Mouse (Mus musculus): Measurements from ENCODE around the gene Map4.
"Not testable (repeated sequence)": the region's sequence is repeated elsewhere in the genome, so short reads cannot be mapped to it uniquely, and the experiment has no call there.

The Map4 gene

DNA sequence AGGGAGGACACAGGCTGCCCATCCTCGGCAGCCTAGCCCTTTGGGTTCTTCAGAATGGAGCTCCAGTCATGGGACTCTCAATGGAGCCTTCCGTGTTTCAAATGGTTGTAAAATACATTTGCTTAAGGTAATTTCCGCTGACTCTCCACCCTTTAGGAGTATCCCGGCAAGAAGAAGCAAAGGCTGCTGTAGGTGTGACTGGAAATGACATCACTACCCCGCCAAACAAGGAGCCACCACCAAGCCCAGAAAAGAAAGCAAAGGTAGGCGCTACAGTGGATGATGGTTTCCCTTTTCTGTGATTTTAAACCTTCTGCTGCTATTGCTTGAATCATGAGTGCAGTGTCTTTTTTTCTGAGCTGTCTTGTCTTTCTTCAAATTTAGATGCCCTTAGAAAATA, 131.6 kb downstream of the Map4 start:
- DNase-seq (ENCODE audit: inconsistent ontology term) = no peak

DNA sequence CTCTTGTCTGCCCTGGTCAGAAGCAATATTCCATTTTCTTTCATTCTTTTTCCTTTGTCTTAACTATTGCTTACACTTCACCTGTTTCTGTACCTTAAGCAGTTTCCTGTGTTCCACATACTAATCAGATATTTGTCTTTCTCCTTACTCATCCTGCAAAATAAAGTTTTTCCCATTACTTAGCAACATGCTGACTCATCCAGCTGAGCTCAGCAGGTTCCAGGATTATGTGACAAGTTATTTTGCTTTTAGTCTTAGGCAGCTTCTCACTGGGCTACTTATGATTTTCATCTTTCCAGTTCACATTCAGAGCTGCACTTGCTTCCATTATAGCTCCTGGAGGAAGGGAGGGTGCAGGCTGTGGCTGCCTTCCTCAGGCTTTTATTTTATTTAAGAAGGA, 133.4 kb downstream of the Map4 start:
- DNase-seq (ENCODE audit: inconsistent ontology term) = peak; percentile 55

DNA sequence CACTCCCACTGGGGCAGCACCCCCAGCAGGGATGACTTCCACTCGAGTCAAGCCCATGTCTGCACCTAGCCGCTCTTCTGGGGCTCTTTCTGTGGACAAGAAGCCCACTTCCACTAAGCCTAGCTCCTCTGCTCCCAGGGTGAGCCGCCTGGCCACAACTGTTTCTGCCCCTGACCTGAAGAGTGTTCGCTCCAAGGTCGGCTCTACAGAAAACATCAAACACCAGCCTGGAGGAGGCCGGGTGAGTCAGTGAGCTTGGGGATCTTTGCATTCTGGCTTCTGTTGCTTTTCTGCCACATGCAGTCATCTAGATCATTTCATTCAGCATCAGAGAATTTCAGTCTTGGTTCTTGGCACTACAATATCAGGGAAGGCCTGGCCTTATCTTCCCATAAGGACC, 137.5 kb downstream of the Map4 start:
- DNase-seq (ENCODE audit: inconsistent ontology term) = no peak

DNA sequence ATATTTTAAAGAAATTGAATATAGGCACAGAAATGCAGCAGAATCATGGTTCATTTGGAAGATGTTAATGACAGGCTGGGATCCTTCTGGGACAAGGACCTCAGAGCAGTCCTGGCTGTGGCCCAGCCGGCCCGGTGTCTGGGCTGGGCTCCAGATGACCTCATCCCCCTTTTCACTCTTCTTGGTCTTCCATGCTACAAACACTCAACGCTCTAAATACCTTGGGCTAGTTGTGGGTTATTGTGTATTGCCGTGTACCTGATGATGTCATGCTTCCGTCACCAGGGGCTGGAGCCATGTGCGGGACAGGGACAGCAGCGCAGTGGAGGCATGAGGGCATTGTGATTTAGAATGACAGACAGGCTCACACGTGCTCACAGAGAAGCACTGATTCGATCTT, 139.1 kb downstream of the Map4 start:
- peak; percentile 93 for DNase-seq (ENCODE audit: inconsistent ontology term)

DNA sequence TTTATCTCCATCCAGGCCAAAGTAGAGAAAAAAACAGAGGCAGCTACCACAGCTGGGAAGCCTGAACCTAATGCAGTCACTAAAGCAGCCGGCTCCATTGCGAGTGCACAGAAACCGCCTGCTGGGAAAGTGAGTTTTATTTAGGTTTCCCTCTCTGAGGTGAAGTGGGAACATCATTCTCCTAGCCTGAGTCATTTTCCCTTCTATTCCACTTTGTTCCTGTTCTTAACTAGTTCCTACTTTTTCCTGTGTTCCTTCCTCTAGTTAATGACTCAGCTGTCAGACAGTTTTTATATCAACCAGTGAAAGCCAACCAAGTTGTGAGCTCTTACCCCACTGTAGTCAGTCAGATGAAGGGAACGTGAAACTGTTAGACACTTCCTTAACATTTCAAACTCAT, 139.8 kb downstream of the Map4 start:
- peak; percentile 60 for DNase-seq (ENCODE audit: inconsistent ontology term)

DNA sequence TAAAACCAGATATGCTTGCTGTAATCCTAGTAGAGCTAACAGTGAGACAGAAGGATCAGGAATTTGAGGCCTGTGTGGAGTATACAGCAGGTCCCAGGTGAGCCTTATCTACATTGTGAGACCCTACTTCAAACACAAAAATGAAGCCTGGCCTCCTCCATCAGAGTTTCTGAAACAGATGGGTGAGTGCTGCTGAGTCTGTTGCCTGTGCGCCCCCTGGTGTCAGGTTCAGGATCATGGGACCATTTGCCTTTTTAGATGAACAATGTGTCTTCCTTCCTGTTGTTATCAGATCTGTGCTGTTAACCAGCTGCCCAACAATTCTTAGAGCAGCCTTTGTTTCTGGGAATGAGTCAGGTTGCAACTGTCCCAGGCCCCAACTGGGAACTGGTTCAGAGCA, 140.6 kb downstream of the Map4 start:
- DNase-seq (ENCODE audit: inconsistent ontology term) = peak; percentile 67

DNA sequence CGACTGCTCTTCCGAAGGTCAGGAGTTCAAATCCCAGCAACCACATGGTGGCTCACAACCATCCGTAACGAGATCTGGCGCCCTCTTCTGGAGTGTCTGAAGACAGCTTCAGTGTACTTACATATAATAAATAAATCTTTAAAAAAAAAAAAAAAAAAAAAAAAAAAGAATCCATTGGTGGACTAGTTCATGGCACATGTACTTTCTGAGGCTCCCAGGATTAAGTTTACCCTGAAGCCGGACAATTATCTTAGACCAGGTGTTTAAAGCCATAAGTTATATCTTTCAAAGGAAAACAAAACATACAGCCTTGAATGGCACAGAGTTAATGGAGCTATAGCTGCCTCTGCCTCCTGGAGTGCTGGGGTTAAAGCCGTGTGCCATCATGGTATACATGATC, 145.2 kb downstream of the Map4 start:
- DNase-seq (ENCODE audit: inconsistent ontology term) = not testable (repeated sequence)

DNA sequence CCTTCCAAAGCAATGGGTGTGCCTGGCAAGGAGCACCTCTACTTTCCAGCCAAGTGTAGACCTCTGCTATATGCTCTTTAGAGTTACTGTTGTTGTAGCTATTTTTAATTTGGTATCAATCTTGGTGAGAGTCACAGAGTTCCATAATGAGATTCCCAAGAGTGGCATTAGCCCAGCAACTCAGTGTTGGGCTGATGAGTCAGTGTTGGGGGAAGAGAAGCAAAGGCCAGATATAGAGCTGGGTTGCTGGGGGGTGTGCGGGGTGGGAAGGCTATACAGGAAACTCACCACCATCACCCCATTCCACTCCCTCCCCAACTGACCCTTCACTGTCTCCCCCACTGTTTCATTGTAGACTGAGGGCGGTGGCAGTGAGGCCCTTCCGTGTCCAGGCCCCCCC, 149.8 kb downstream of the Map4 start:
- peak; percentile 70 for DNase-seq (ENCODE audit: inconsistent ontology term)

DNA sequence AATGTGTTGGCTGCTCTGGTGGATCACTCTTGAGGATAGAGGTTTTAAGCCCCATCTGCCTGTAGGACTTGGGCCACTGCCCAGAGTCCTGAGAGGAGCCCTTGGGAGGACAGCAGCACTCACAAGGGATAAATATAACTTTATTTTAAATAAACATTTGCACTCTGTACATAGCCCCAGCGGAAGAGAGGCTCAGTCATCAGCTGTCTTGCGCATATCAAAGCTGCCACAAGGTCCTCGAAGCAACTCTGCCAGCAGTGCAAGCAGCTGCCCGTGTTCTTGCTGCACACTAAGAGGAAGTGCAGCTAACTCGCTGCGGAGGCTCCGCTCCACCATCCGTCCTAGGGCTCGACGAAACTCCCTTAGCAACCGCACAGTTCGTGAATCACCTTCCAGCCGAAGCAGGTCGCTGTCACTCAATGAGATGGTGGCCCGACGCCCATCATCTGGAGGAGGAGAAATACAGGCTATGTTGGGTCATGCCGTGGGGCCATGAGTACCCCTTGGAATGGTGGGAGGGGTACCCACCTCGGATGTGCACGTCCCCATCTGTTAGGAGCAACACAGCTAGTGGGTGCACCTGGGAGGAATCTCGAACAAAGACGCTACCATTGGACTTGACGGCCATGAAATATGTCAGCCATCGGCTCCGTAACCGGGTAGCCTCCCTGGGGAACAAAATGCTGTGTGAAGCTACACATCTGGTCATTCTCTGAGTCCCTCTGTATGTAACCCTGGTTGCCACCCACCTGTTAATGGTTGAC, 153.1 kb downstream of the Map4 start:
- DNase-seq (ENCODE audit: inconsistent ontology term) = no peak

DNA sequence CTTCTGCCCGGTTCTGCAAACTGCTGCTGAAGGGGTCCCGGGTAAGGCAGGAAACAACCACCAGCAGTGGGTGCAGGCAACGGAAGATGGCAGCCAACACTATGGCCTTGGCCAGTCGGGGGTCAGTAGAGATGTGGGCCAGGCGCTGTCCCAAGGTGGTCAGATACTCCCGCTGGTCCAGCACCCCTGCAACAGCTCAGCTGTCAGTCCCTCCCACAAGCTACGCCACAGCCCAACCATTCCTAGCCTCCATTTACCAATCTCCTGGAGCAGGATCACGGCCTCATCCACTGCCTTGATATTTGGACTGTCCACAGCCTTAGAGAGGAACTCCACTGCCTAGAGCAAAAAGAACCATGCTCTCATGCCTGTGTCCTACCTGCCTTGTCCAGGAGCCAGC, 154.4 kb downstream of the Map4 start:
- no peak for DNase-seq (ENCODE audit: inconsistent ontology term)

DNA sequence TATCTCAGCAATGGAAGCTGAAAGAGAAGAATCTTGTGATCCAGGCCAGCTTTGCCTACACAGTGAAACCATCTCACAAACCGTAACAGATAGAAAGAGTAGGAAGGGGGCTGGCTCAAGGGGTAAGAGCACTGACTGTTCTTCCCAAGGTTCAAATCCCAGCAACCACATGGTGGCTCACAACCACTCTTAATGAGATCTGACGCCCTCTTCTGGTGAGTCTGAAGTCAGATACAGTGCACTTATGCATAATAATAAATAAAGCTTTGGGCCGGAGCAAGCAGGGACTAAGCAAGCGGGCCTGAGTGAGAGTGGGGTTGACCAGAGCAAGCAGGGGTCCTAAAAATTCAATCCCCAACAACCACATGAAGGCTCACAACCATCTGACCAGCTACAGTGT, 162.0 kb downstream of the Map4 start:
- no peak for DNase-seq (ENCODE audit: inconsistent ontology term)

DNA sequence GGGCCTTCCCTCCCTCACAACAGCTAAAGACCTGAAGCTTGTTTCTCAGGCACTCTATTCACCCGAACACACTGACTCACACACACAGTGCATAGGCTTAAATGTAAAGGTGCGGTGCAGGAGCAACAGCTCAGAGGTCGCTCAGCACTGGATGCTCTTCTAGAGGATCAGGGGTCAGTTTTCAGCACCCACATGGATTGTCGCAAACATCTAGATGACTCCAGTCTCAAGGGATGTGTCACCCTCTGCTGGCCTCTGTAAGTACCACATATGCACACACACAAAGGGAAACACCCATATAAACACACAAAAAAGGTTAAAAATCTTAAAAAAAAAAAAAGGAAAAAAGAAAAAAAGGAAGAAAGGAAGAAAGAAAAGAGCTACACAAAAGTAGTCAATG, 163.5 kb downstream of the Map4 start:
- no peak for DNase-seq (ENCODE audit: inconsistent ontology term)

DNA sequence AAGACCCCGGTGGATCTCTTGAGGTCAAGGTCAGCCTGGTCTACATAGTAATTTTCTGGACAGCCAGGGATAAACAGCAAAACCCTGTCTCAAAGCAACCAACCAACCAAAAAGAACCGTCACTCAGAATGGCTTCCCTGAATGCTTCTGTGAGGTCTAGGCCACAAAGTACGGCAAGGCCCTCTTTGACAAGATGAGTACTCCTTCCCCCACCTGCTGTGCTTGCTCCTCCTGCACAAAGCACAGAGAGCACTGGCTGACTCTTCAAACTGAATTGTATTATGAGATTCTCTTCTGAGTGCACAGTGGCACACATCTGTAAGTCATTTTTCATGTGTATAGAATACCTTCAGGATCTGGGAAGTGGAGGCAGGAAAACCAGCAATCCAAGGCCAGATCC, 166.5 kb downstream of the Map4 start:
- DNase-seq (ENCODE audit: inconsistent ontology term) = no peak

DNA sequence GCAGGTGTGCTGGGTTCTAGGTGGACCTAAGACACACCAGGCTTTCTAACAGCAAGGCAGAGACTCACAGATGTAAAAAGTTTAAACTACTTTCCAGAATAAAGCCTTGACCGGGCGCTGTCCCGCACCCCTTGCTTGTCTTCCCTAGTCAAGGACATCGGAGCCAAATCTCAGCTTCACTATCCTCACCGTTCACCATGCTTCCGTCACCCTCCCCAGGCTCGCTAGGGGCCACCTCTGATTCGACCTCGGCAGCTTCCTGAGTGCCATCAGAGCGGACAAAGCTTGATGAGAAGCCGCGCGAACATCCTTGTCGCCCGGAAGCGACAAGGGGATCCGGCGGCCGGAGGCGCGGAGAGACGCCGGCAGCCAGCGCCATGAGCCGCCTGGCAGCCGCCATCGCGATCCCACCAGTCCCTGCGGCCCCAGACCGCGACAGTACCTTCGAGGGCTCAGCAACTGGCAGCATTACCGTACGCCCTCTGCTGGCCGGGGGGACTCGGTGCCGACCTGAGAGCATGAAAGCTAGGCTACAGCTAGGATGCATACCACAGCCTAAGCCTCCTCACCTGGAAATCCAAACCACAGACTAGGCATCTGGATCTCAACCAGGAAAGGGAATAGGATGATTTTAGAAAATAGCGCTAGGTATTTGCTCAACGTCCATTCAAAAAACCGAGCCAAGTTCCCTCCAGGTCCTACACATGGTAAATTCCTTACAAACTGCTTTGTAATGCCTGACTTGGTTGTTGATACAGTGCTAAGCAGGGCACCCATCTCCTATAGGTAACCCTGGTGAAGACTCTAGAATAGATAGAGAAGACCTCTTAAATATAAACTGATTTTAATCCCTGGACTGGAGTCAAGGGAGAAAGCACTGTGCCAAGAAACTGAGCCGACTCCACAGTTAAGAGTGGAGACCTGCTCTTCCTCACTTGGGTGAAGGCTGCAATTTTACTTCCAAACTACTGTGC, 169.7 kb downstream of the Map4 start:
- peak; percentile 89 for DNase-seq (ENCODE audit: inconsistent ontology term)

DNA sequence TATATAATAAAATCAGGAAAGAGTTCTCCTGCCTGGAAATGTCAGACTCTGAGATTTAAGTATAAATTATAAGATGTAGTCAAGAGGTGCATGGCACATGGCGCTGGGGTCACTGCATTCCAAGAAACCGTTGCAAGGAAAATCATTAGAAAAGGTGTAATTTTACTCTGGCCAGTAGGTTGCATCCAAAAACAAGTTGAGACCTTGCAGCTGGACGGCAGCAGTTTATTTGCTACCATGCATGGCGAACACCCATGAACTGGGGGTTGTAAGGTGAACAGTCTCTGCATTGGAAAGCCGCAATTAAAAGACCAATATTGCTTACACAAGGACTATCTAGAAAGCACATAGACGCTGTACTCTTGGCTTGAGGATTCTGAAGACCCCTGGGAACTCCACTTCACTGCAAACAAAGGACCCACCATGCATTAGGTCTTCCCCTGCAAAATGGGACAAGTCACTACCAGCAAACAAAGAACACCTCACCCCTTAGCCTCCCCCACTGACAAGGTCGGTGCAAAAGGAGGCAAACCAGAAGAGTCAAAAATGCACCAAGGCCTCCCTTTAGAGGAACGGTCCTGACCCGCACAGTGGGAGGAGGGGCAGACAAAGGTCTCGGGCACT, 185.2 kb downstream of the Map4 start:
- DNase-seq (ENCODE audit: inconsistent ontology term) = no peak

DNA sequence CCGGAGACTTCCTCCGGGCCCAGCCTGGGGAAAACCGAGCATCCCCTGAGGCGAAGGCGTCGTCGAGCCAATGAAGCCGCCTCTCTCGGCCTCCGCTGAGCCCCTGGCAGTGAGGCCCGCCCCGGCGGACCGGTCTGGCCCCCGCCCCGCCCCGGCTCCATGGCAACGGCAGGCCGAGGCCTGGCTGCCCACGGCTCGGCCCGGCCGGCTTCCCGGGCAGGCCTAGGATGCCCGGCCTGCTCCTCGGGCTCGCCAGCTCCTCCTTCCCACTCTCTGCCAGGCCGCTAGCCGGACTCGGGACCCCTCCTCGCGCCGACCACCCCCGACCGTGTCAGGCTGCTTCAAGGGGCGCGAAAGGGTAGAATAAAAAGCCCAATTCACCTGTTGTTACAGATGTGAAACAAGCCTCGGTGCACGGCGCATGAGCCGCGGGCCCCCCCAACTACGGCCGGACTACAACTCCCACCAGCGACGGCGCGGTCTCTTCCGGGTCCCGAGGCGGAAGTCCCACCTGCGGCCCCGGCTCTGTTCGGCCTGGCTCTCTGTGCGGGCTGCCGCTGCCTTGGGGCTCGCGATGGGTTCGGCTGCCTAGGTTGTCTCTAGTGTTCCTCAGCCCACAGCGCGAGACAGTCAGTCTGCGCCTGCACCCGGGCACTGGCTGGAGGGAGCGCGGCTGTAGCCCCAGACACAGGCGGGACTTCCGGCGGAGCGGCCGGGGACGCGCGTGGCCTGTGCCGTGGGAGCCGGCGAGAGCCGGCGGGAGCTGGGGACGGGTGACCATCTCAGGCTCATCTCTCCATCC, 185.9 kb downstream of the Map4 start, which contains the start of gene Smarcc1:
Gene Smarcc1, plus strand, starts transcription at position 732 of the 802 bp plus-strand sequence.
- peak; percentile 97 for DNase-seq (ENCODE audit: inconsistent ontology term)

DNA sequence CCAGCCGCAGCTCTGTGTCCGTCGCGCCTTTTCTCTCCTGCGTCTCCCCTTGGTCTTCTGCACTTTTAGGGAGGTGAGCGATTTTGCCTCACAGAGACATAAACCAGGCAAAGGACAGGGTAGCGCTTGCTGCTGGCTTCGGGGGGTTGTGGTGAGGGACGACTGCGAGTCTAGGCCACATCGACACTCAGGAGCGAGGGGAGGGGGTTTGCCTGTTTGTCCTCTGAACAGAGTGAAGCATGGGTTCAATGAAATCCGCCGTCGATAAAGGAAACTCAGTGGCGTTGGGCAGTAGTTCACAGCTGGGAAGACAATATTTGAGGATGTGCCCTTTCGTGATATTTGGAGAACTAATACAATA, 186.5 kb downstream of the Map4 start, which contains the start of gene Dhx30:
Gene Dhx30, minus strand, starts transcription at position 52 of the 361 bp plus-strand sequence.
- DNase-seq (ENCODE audit: inconsistent ontology term) = no peak

DNA sequence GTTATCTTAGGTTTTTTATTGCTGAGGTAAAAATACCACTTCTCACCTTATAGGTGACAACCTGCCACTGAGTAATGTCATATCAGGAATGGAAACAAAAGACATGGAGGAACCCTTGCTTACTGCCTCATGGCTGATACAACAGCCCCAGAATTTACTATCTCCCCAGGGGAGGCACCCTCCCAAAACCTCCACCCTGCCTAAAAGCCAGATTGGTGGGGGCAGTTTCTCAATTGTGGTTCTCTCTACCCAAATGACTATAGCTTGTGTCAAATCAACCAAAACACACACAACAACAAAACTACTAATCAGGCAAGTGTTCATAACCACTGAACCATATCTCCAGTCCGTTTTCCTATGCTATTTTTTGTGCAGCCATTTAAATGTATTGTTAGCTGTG, 187.0 kb downstream of the Map4 start:
- no peak for DNase-seq (ENCODE audit: inconsistent ontology term)

DNA sequence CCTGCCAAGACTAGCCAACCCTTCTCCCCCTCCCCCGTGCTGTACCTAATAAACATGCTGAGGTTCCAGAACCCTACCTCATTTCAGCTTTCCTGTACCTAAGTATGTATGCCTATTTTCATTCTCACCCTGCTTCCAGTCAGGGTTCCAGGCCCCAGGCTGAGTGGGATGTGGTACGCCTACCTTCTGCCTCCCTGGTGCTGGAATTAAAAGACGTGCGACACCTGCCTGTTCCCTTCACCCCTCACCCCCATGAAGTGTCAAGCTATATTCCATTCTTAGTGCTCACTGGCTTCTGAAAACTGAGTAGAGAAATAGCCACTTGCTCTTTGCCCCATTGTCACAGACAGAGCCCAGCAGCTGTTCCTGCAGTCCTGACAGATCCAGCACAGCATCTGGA, 190.2 kb downstream of the Map4 start:
- no peak for DNase-seq (ENCODE audit: inconsistent ontology term)

DNA sequence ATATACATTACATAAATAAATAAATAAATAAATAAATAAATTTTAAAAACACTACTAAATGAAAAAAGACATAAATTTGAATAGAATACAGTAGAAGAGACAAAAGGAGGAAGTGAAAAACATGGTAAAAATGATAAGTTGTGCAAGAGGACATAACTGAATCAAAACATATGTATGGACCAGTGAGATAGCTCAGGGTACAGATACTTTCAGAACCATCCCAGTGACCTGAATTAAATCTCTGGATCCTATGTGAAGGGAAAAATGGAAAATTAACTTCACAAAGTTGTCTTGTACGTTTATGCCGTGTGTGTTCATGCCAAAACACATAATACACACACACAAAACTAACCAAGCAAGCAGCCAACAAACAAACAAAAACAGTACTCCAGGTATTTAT, 192.1 kb downstream of the Map4 start:
- no peak for DNase-seq (ENCODE audit: inconsistent ontology term)

DNA sequence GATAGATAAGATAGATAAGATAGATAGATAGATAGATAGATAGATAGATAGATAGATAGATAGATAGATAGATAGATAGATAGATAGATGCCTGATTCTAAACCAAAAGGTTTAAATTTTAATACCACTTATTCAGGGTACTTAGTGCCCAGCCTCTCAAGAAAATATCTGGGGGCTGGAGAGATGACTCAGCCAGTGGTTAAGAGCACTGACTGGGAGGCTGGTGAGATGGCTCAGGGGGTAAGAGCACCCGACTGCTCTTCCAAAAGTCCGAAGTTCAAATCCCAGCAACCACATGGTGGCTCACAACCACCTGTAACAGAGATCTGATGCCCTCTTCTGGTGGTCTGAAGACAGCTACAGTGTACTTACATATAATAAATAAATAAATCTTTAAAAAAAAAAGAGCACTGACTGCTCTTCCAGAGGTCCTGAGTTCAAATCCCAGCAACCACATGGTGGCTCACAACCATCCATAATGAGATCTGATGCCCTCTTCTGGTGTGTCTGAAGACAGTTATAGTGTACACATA, 192.8 kb downstream of the Map4 start:
- not testable (repeated sequence) for DNase-seq (ENCODE audit: inconsistent ontology term)

Measured in Muller cell, postnatal 12 days (primary cell).